Mouse (Mus musculus) induced T-regulatory cell, adult 2 months (primary cell): Measurements from ENCODE around the gene Fads6.
A peak's percentile ranks its signal among the peaks of the same experiment; 100 is the strongest.

Experiments used
- DNase-seq: peaks from one replicate; pipeline ENCODE4 v3.0.0-alpha.2; 2012; ENCODE audit warnings: low read depth

The Fads6 gene

DNA sequence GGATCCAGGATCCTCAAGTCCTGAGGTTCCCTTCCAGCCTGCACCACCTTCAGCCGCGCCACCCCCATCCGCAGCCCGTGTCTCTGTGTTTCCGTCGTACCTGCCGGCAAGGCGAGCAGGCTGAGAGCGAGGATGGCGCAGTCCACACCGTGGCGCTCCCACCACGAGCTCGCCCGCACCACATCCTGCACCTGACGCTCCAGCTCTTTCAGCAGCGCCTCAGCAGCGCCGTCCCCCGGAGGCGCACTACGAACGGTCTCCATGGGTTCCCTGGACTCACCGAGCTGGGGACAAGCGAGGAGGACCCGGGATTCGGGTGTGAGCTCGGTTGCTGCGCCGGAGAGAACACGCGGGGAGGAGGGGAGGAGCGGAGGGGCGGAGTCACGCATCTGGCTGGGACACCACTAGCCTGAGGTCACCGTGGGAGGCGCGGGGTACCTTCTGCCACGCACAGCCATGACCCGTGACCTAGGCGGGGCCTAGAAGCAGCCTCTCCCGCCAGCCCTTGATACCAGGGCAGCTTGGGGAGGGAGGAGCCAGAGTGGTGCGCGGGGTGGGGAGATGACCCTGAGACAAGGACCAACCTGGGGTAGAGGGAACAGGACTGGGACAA is at the start of gene Fads6:
TSS of gene Fads6 (minus strand) at position 450 of the 613 bp plus-strand sequence.
- peak; percentile 84 for DNase-seq

GRCm38 (mm10) chr11:115345515-115345914 is 48.1 kb upstream of the Fads6 start:
- DNase-seq, result no peak

DNA sequence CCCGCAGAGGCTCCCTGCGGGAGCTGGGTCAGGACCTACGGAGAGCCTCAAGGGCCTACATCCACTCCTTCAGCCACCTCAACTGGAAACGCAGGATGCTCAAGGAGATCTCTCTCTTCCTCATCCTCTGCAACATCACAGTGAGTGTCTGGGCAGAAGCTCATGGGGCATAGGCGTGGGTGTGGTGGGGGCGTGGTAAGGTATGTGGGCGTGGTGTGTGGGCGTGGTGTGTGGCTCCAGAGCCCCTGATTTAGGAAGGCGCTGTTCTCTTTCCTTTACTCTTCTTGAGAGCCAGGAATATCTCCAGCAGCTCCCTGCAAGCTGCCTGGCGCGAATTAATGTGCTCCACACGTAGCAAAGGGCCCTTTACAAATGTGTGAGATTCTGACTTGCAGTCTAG is 47.5 kb upstream of the Fads6 start:
- DNase-seq, result no peak

DNA sequence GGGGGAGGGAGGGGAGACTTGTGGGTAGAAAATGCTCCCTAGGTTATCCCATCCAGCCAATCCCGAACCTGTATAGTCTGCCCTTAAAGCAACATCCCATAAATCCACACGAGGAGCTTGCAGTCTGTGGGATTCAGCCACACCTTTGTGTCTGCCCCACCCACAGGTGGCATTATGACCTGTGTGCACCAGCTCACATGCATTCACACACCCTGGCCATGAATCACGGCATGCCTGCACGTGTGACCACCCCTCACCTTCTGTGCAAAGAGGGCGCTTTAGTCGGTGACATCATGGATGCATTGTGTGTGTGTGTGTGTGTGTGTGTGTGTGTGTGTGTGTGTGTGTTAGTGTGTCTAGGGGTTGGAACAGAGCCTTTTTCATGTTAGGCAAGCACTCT is 44.4 kb upstream of the Fads6 start:
- no peak for DNase-seq

DNA sequence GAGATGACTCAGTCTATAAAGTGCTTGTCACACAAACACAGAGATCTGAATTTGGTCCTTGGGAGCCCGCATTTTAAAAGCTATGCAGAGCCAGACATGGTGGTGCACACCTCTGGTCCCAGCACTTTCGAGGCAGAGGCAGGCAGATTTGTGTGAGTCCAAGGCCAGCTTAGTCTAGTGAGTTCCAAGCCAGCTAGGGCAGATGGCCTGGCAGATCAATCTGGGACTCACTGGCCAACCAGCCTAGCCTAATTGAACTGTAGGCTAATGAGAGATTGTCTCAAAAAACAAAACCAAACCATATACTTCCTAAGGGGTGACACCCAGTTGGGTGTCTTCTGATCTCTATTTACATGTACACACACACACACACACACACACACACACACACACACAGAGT is 43.8 kb upstream of the Fads6 start:
- no peak for DNase-seq

- DNase-seq, result no peak
Measured at GRCm38 (mm10) chr11:115337826-115338225, 40.4 kb upstream of the Fads6 start.

DNA sequence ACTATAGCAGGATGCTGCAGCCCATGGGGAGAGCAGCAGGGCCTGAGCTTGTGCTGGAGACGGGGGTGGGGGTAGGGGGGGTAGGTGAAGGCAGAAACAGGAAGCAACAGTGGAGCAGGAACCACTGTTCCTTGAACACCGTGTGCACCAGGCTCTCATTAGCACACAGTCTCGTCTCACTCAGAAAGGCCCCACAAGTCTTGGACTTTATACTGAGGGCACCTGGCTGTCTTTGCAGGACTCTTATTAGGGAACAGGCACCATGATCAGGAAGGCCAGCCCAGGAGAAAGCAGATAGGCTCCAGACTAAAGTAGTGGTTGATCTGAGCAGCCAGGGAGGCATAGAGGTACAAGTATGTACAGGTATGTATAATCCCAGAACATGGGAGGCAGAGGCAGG is 39.9 kb upstream of the Fads6 start:
- DNase-seq, result no peak

DNA sequence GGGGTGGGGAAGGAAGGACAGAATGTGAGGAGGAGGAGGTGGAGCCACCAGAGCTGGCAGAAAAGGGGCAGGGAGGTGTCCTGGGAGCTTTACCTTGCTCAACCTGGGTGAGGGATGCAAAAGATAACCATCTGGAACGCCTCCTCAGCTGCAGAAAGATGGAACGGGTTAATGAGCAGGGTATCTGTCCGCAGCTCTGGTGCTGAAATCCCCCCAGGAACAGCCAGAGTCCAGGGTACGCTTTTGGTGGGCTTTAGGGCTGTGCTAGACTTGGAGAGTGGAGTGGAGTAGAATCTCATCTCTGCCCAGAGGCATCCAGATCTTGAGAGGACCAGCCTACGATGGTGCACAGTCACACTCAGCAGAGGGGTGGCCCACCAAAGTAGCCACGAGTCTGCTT is 38.7 kb upstream of the Fads6 start:
- DNase-seq, result no peak

- DNase-seq, result no peak
Measured at GRCm38 (mm10) chr11:115335223-115335622, 37.8 kb upstream of the Fads6 start.

GRCm38 (mm10) chr11:115334531-115334930 is 37.1 kb upstream of the Fads6 start, which contains the start of gene Otop3:
Otop3 (plus strand) TSS chr11:115334731.
- DNase-seq, result no peak

DNA sequence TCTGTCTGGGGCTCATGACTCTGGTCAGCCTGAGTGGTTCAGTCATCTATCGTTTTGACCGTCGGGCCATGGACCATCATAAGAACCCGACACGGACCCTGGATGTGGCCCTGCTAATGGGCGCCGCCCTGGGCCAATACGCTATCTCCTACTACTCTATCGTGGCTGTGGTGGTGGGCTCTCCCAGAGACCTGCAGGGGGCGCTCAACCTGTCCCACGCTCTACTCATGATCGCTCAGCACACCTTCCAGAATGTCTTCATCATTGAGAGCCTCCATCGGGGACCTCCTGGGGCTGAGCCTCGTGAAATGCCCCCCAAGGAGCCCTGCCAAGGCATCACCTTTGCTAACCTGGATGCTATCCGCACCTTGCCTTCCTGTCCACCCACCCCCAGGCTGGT is 31.9 kb upstream of the Fads6 start:
- peak; percentile 52 for DNase-seq

GRCm38 (mm10) chr11:115326730-115327129 is 29.3 kb upstream of the Fads6 start:
- no peak for DNase-seq

DNA sequence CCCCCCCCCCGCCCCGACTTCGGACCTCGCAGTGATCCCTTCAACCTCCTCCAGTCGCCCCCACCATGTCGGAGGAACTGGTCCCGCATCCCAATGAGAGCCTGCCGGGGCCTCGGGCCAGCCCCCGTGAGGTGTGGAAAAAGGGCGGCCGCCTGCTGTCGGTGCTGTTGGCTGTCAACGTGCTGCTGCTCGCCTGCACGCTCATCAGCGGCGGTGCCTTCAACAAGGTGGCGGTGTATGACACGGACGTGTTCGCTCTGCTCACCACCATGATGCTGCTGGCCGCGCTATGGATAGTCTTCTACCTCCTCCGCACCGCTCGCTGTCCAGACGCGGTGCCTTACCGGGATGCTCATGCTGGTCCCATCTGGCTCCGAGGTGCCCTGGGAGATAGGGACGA is 25.9 kb upstream of the Fads6 start:
- DNase-seq, result no peak

DNA sequence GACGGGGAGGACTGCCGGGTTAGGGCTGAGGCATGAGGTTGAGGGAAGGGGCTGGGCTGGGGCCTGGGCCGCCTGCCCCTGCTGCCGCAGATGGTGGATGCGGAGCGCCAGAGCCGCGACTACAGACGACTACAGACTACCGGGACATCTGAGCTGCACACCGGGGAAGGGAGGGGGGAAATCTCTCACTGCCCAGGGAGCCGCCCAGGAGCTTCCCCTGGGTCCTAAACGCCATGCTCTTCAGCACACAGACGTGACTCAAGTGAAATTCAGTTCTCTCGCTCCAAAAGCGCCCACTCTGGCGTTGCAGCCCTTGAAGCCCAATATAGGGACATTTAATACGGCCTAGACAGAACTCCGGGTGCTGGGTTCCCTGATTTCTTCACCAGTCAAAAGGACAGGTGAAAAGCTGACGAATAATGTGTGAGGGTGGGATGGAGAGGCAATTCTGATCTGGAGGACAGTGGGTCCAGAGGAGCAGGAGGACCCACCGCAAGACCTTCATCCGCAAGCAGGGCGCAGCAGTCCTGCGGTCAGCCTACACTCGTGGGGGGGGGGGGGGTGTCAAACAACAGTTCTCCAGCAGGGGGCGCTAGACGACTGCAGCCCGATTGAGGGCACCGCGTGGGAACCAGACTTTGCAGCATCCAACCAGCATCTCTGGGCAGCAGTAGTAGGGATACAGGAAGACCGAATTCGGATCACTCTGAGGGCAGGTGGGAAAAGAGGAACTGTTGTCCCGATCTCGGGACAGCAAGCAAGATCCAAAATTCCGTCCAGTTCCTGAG is 24.6 kb upstream of the Fads6 start, which contains the start of gene Ush1g:
TSS of gene Ush1g (minus strand) at position 136 of the 788 bp plus-strand sequence.
- DNase-seq, result peak; percentile 82

GRCm38 (mm10) chr11:115319704-115320383 is 22.4 kb upstream of the Fads6 start:
- DNase-seq, result peak; percentile 42

GRCm38 (mm10) chr11:115318245-115319027 is 21.0 kb upstream of the Fads6 start:
- no peak for DNase-seq

- no peak for DNase-seq
Measured at GRCm38 (mm10) chr11:115317204-115317603, 19.7 kb upstream of the Fads6 start.

DNA sequence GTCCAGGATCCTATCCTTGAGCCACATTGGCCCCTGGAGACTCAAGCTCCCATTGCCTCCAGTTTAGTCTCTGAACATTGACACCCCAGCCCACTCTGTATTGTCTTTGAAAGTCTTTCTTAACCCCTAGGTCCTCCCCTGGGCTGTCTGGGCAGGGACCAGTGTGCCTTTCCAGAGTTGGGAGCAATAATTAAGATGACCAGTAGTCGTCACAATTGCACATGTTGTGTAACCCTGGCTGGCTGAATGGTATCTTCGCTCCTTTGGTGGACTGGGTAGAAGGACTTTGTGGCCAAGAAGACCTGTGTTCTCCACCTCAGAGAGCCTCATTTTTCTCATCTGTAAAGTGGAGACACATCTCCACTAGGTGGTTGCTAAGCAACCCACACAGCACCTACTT is 16.8 kb upstream of the Fads6 start:
- DNase-seq, result no peak

- DNase-seq, result no peak
Measured at GRCm38 (mm10) chr11:115308781-115309180, 11.3 kb upstream of the Fads6 start.

- no peak for DNase-seq
Measured at GRCm38 (mm10) chr11:115306863-115307262, 9.4 kb upstream of the Fads6 start, which contains the start of gene Otop2. Otop2 (plus strand) TSS chr11:115307163.

DNA sequence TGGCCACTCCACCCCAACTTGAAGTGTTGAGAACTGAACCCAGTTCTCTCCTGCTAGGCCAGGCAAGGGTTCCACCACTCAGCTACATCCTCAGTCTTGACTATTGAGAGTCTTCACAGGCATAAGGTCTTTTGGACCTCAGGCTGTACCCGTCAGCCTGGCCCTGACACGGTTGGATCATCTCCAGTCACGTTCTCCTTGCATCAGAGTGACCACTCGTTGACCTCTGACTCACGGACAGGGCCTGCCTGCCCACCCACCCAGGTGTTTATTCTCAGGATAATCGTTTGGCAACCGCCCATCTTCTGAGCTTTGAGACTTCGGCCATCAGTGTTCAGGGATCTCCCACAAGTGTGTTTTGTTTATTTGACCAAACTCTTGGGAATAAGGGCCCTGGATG is 5.7 kb upstream of the Fads6 start:
- no peak for DNase-seq

GRCm38 (mm10) chr11:115301351-115301750 is 3.9 kb upstream of the Fads6 start:
- no peak for DNase-seq
